Mouse (Mus musculus) adrenal gland, postnatal 36 days (tissue): ENCODE results near the gene Mrgprb5. TPM values are rescaled to one million over a fixed set of nuclear protein-coding genes. Genes with fewer than 3 reads are reported as not detected.
"Not testable (repeated sequence)": the region's sequence is repeated elsewhere in the genome, so short reads cannot be mapped to it uniquely, and the experiment has no call there.

Experiments
- DNase-seq, 2 experiments: peaks; one replicate each; pipeline ENCODE4 v3.0.0; 2021; ENCODE audit warnings: mixed read lengths in 1 of 2
- long read RNA-seq, 2 experiments: library from polyadenylated mRNA; stranded (forward); transcript quantifications; one replicate each; pipeline ENCODE4 v2.0.0; 2021; ENCODE audit warnings: borderline sequencing depth in 2 of 2
- total RNA-seq, 2 experiments: library from RNA; stranded (reverse); gene quantifications; 2 replicates each; pipeline ENCODE4 v1.2.3; 2021

Gene Mrgprb5
- total RNA-seq, result not detected
- long read RNA-seq, experiment 1, result 0 reads
- long read RNA-seq, experiment 2, result 0 reads

GRCm38 (mm10) chr7:48168919-48169318 lies at the start of gene Mrgprb5:
Mrgprb5 (minus strand) TSS chr7:48169019.
- DNase-seq, result no peak

DNA sequence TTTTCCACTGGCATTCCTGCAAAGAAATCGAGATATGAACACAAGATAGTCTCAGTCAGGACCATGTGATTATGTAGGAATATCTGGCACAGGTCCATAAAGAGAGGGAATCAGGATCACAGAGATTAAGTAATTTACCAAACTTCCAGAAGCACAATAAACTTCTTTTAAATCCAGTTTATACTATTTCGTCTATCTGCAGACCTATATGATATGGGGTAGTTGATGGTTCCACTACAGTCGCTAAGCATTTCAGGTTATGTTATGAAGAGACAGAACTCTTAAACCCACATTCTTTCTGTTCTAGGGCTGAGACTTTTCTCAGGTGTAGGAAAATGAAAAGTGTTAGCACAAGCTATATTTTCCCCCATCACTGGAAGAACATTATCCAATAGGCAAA lies 30.4 kb upstream of the Mrgprb5 start, which contains the start of gene Mrgprb4:
TSS of gene Mrgprb4 (minus strand) at position 101 of the 400 bp plus-strand sequence.
- DNase-seq, result no peak

- DNase-seq, result peak; percentile 22 to 53
Observed at GRCm38 (mm10) chr7:48167471-48167870, 1.3 kb downstream of the Mrgprb5 start.

DNA sequence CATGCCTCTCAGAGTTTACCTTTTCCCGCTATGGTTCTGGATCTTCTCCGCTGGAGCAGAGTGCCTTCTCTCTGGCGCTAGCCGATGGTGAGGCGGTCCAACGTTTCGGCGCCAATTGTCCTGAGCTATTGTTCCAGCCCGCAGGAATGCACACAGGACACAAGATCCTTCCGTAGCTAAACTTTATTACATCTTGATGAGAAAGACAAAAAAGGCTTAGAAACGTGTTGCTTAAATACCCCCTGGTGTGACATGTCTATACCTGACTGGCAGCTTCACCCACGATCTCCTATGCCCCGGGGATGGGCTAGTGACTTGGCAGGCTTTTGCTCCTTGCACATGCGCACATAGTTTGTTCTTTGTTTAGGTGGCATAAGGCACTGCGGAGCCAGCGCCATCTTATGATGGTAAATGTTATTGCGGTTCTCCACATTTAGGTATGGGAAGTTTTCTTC lies 30.5 kb downstream of the Mrgprb5 start:
- DNase-seq, result peak; percentile 31 to 39

GRCm38 (mm10) chr7:48137216-48138077 lies 31.4 kb downstream of the Mrgprb5 start:
- peak; percentile 28 to 31 for DNase-seq

- DNase-seq, result no peak
Observed at GRCm38 (mm10) chr7:48132674-48133073, 36.1 kb downstream of the Mrgprb5 start.

DNA sequence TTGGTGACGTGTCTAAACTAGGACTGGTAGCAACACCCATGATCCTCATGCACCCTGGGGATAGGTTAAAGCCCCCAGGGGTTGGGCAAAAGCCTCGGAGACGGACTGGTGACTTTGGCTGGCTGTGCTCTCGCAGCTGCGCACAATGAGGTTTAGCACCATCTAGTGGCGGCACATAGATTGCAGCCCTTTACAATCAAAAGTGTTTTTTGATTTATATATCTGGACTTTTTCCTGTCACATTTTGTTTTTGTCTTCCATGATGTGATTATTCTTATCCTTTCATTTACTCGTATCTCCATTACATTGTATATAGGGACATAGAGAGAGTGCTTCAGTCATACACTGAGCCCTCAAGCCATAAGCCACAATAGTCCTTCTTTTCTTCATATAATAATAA lies 36.6 kb downstream of the Mrgprb5 start:
- DNase-seq, result peak; percentile 7 to 11

GRCm38 (mm10) chr7:48131820-48132219 lies 37.0 kb downstream of the Mrgprb5 start:
- not testable (repeated sequence) for DNase-seq

- DNase-seq, result no peak
Observed at GRCm38 (mm10) chr7:48123806-48124205, 45.0 kb downstream of the Mrgprb5 start.

Other genes with a start within 250 kb of the Mrgprb5 start
- gene Mrgpra4, start 186.9 kb downstream of the Mrgprb5 start, total RNA-seq, result not detected
- gene Mrgprx1, start 141.4 kb downstream of the Mrgprb5 start, total RNA-seq, result not detected
- gene Mrgprb4, start 30.3 kb upstream of the Mrgprb5 start, total RNA-seq, result not detected
- not detected for gene Mrgprb8, start 219.5 kb upstream of the Mrgprb5 start, total RNA-seq